Mouse (Mus musculus) cortical plate, adult 2 months (tissue): ENCODE results near the gene Phc2.

Experiments used
- CTCF ChIP-seq: fragments of 200-500 bp; IDR thresholded peaks from 2 replicates; pipeline ENCODE4 v1.5.1; 2011; ENCODE audit warnings: mild to moderate bottlenecking, control low read depth, low read length; ENCODE audit not compliant: insufficient read depth; ENCODE audit errors: extremely low read depth
- POLR2A ChIP-seq: fragments of 200-500 bp; IDR thresholded peaks from 2 replicates; pipeline ENCODE4 v1.6.1; 2011; ENCODE audit warnings: mild to moderate bottlenecking, low read length, control low read depth; ENCODE audit not compliant: insufficient read depth; ENCODE audit errors: extremely low read depth

DNA sequence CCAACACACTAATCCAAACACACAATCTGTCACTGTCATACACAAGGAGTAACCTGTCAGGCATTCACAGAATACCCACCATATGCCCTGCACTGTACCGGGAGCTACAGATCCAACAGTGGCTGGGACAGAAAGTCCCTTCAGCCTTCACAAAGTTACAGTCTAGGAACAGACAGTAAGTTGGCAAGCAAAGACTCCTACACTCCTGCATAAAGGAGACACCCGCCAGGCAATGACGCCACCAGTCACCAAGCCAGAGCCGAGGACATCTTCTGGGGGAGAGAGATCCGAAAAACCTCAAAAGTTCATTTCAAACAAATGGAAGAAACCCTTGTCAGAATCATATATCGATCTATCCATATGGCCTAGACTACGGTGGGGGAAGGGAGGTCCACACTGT, 47.9 kb upstream of the Phc2 start:
- no peak for TF ChIP-seq CTCF
- TF ChIP-seq POLR2A: no peak
